Mouse (Mus musculus) stomach, embryonic 16.5 days (tissue): ENCODE measurements around the gene Tex19.1. TPM values are rescaled to one million over a fixed set of nuclear protein-coding genes. Genes with fewer than 3 reads are reported as not detected.

Experiments used
- ATAC-seq: fragments of 200-750 bp; cut with Nextera tagmentation; 2 replicates; pipeline ENCODE4 v1.8.0; 2017; ENCODE audit warnings: moderate number of reproducible peaks, moderate TSS enrichment; ENCODE audit not compliant: insufficient read depth, low FRiP score
- H3K27ac ChIP-seq: fragments of 300-500 bp; sonication (generic); 2 replicates; pipeline ENCODE4 v1.5.1; 2014; ENCODE audit warnings: low read length
- H3K27me3 ChIP-seq: fragments of 300-500 bp; sonication (generic); 2 replicates; pipeline ENCODE4 v1.6.1; 2014; ENCODE audit warnings: low read length, control low read depth, mixed read lengths; ENCODE audit not compliant: control insufficient read depth, insufficient read depth
- H3K36me3 ChIP-seq: fragments of 300-500 bp; sonication (generic); 2 replicates; pipeline ENCODE4 v1.6.1; 2014; ENCODE audit warnings: low read length; ENCODE audit not compliant: control insufficient read depth, insufficient read depth
- H3K4me1 ChIP-seq: fragments of 300-500 bp; sonication (generic); 2 replicates; pipeline ENCODE4 v1.6.1; 2014; ENCODE audit warnings: low read length, control low read depth, mixed read lengths; ENCODE audit not compliant: control insufficient read depth, insufficient read depth
- H3K4me2 ChIP-seq: fragments of 300-500 bp; sonication (generic); 2 replicates; pipeline ENCODE4 v1.6.1; 2014; ENCODE audit warnings: low read depth, low read length, mixed read lengths
- H3K4me3 ChIP-seq: fragments of 300-500 bp; sonication (generic); replicated peaks from 2 replicates; pipeline ENCODE4 v1.5.1; 2014; ENCODE audit warnings: mild to moderate bottlenecking, low read length
- H3K9ac ChIP-seq: fragments of 300-500 bp; sonication (generic); 2 replicates; pipeline ENCODE4 v1.6.1; 2014; ENCODE audit warnings: low read length
- H3K9me3 ChIP-seq: fragments of 300-500 bp; sonication (generic); replicated peaks from 2 replicates; pipeline ENCODE4 v1.6.1; 2016; ENCODE audit warnings: low read length, control low read depth; ENCODE audit not compliant: control insufficient read depth
- WGBS: fragments of 180-500 bp; shearing (Covaris S2); extraction: QIAGEN DNeasy Blood & Tissue Kit; methylation state at CpG from one replicate; pipeline ENCODE4 v1.1.7; 2014; 5-methylcytosine and 5-hydroxymethylcytosine counted together
- polyA plus RNA-seq: library from polyadenylated mRNA; unstranded; fragments of >200 nt; fragmentation: Nextera tagmentation; extraction: Ambion mirVana; gene quantifications from 2 replicates; pipeline ENCODE4 v1.2.1, GENCODE M21; 2015

Tex19.1 gene
- polyA plus RNA-seq, 1 experiment from 2014 or later, result not detected

- peaks cover 23% of the 10 kb centered on the region for H3K27me3 ChIP-seq
- no peak overlapping the region for H3K4me3 ChIP-seq
- H3K9me3 ChIP-seq, result no peaks in the 10 kb centered on the region
- H3K4me1 ChIP-seq, result no peaks in the 10 kb centered on the region
- H3K36me3 ChIP-seq, result no peaks in the 10 kb centered on the region
- no peak overlapping the region for H3K27ac ChIP-seq
- no peak overlapping the region for H3K4me2 ChIP-seq
- no peak overlapping the region for H3K9ac ChIP-seq
- ATAC-seq, result no peak
- WGBS, result 93% methylated on average over 26 of the region's 26 CpGs
These were observed 14.8 kb downstream of the Tex19.1 start for GRCm38 (mm10) chr11:121160636-121161346.

GRCm38 (mm10) chr11:121163751-121164150 is 17.8 kb downstream of the Tex19.1 start:
- H3K4me3 ChIP-seq, result no peak overlapping the region
- no peak for ATAC-seq
- no peaks in the 10 kb centered on the region for H3K36me3 ChIP-seq
- no peak overlapping the region for H3K27ac ChIP-seq
- H3K4me2 ChIP-seq, result no peak overlapping the region
- no peaks in the 10 kb centered on the region for H3K4me1 ChIP-seq
- WGBS, result 87% methylated on average over 4 of the region's 4 CpGs
- H3K9ac ChIP-seq, result no peak overlapping the region
- H3K9me3 ChIP-seq, result no peaks in the 10 kb centered on the region
- no peaks in the 10 kb centered on the region for H3K27me3 ChIP-seq

- Histone ChIP-seq H3K4me1 (no peaks in the 10 kb centered on the region), H3K36me3 (no peaks in the 10 kb centered on the region), H3K4me2 (no peak overlapping the region), H3K27me3 (no peaks in the 10 kb centered on the region), H3K27ac (no peak overlapping the region), H3K4me3 (no peak overlapping the region), H3K9ac (no peak overlapping the region), H3K9me3 (no peaks in the 10 kb centered on the region)
- ATAC-seq, result no peak
- WGBS, result 84% methylated on average over 5 of the region's 5 CpGs
These were observed 27.3 kb downstream of the Tex19.1 start for GRCm38 (mm10) chr11:121173203-121173602.

GRCm38 (mm10) chr11:121174234-121174633 is 28.3 kb downstream of the Tex19.1 start:
- Histone ChIP-seq H3K27ac (no peak overlapping the region), H3K27me3 (no peaks in the 10 kb centered on the region), H3K9ac (no peak overlapping the region), H3K4me1 (no peaks in the 10 kb centered on the region), H3K4me3 (no peak overlapping the region), H3K4me2 (no peak overlapping the region), H3K36me3 (no peaks in the 10 kb centered on the region), H3K9me3 (no peaks in the 10 kb centered on the region)
- no peak for ATAC-seq
- 54% methylated on average over 3 of the region's 3 CpGs for WGBS

- no peaks in the 10 kb centered on the region for H3K27me3 ChIP-seq
- H3K4me1 ChIP-seq, result no peaks in the 10 kb centered on the region
- H3K4me3 ChIP-seq, result no peak overlapping the region
- no peak overlapping the region for H3K4me2 ChIP-seq
- H3K9me3 ChIP-seq, result no peaks in the 10 kb centered on the region
- WGBS, result 48% methylated on average over 12 of the region's 12 CpGs
- peak; percentile 59; the same call in 1 of the 2 replicates for ATAC-seq
- no peak overlapping the region for H3K9ac ChIP-seq
- no peaks in the 10 kb centered on the region for H3K36me3 ChIP-seq
- H3K27ac ChIP-seq, result no peak overlapping the region
These were observed 30.6 kb downstream of the Tex19.1 start for GRCm38 (mm10) chr11:121176285-121177270.

GRCm38 (mm10) chr11:121189681-121190080 is 43.7 kb downstream of the Tex19.1 start:
- H3K9me3 ChIP-seq, result no peaks in the 10 kb centered on the region
- no peak overlapping the region for H3K9ac ChIP-seq
- WGBS, result 82% methylated on average over 3 of the region's 3 CpGs
- no peak overlapping the region for H3K27ac ChIP-seq
- no peak for ATAC-seq
- H3K4me1 ChIP-seq, result no peaks in the 10 kb centered on the region
- H3K27me3 ChIP-seq, result no peaks in the 10 kb centered on the region
- H3K36me3 ChIP-seq, result no peaks in the 10 kb centered on the region
- no peak overlapping the region for H3K4me3 ChIP-seq
- no peak overlapping the region for H3K4me2 ChIP-seq

GRCm38 (mm10) chr11:121192742-121193141 is 46.8 kb downstream of the Tex19.1 start:
- Histone ChIP-seq H3K27me3 (no peaks in the 10 kb centered on the region), H3K4me3 (no peak overlapping the region), H3K9me3 (no peaks in the 10 kb centered on the region), H3K4me1 (no peaks in the 10 kb centered on the region), H3K27ac (no peak overlapping the region), H3K9ac (no peak overlapping the region), H3K4me2 (no peak overlapping the region), H3K36me3 (no peaks in the 10 kb centered on the region)
- ATAC-seq, result no peak
- WGBS, result 68% methylated on average over 2 of the region's 2 CpGs

GRCm38 (mm10) chr11:121193415-121193814 is 47.5 kb downstream of the Tex19.1 start:
- Histone ChIP-seq H3K9ac (no peak overlapping the region), H3K4me3 (no peak overlapping the region), H3K27ac (no peak overlapping the region), H3K4me1 (no peaks in the 10 kb centered on the region), H3K4me2 (no peak overlapping the region), H3K27me3 (no peaks in the 10 kb centered on the region), H3K36me3 (no peaks in the 10 kb centered on the region), H3K9me3 (no peaks in the 10 kb centered on the region)
- WGBS, result 77% methylated on average over 3 of the region's 3 CpGs
- no peak for ATAC-seq
